Mouse (Mus musculus): ENCODE data around the gene Hp1bp3. TPM values are rescaled to one million over a fixed set of nuclear protein-coding genes. Genes with fewer than 3 reads are reported as not detected.
A peak's percentile ranks its signal among the peaks of the same experiment; 100 is the strongest.

Hp1bp3 gene
- polyA plus RNA-seq, 1 experiment from 2014 or later = 183 TPM

- no peak overlapping the region for H3K9ac ChIP-seq (ENCODE audit: low read depth, low read length)
- H3K27me3 ChIP-seq (ENCODE audit: control insufficient read depth, insufficient read depth, low read length) = no peaks in the 10 kb centered on the region
- ATAC-seq (ENCODE audit: low FRiP score) (no peak), DNase-seq (ENCODE audit: low spot score) (no peak)
- 90% methylated on average over 7 of the region's 7 CpGs for WGBS
- H3K9me3 ChIP-seq (ENCODE audit: control insufficient read depth, low read length) = no peaks in the 10 kb centered on the region
- no peak overlapping the region for H3K4me2 ChIP-seq (replicated peaks; ENCODE audit: low read depth, low read length)
- peaks cover 13% of the 10 kb centered on the region for H3K36me3 ChIP-seq (ENCODE audit: control insufficient read depth, insufficient read depth, low read length)
- no peak overlapping the region for H3K27ac ChIP-seq (ENCODE audit: low read depth, low read length)
- no peaks in the 10 kb centered on the region for H3K4me1 ChIP-seq (replicated peaks; ENCODE audit: control insufficient read depth, insufficient read depth, low read length)
- no peak overlapping the region for H3K4me3 ChIP-seq (ENCODE audit: low read depth, low read length)
Observed at GRCm38 (mm10) chr4:138185961-138186360, 30.1 kb upstream of the Hp1bp3 start.

- no peaks in the 10 kb centered on the region for H3K4me1 ChIP-seq (replicated peaks; ENCODE audit: control insufficient read depth, insufficient read depth, low read length)
- H3K27me3 ChIP-seq (ENCODE audit: control insufficient read depth, insufficient read depth, low read length) = no peaks in the 10 kb centered on the region
- no peak for ATAC-seq (ENCODE audit: low FRiP score)
- H3K9me3 ChIP-seq (ENCODE audit: control insufficient read depth, low read length) = no peaks in the 10 kb centered on the region
- WGBS = 96% methylated on average over 7 of the region's 7 CpGs
- H3K4me2 ChIP-seq (replicated peaks; ENCODE audit: low read depth, low read length) = no peak overlapping the region
- no peak for DNase-seq (ENCODE audit: low spot score)
- no peak overlapping the region for H3K9ac ChIP-seq (ENCODE audit: low read depth, low read length)
- no peak overlapping the region for H3K4me3 ChIP-seq (ENCODE audit: low read depth, low read length)
- H3K36me3 ChIP-seq (ENCODE audit: control insufficient read depth, insufficient read depth, low read length) = peaks cover 9% of the 10 kb centered on the region
- no peak overlapping the region for H3K27ac ChIP-seq (ENCODE audit: low read depth, low read length)
Observed at GRCm38 (mm10) chr4:138187995-138188394, 28.1 kb upstream of the Hp1bp3 start.

- no peaks in the 10 kb centered on the region for H3K27me3 ChIP-seq (ENCODE audit: control insufficient read depth, insufficient read depth, low read length)
- H3K9me3 ChIP-seq (ENCODE audit: control insufficient read depth, low read length) = no peaks in the 10 kb centered on the region
- ATAC-seq (ENCODE audit: low FRiP score) = no peak
- no peak overlapping the region for H3K4me3 ChIP-seq (ENCODE audit: low read depth, low read length)
- no peak overlapping the region for H3K9ac ChIP-seq (ENCODE audit: low read depth, low read length)
- H3K4me2 ChIP-seq (replicated peaks; ENCODE audit: low read depth, low read length) = no peak overlapping the region
- H3K4me1 ChIP-seq (replicated peaks; ENCODE audit: control insufficient read depth, insufficient read depth, low read length) = no peaks in the 10 kb centered on the region
- no peak overlapping the region for H3K27ac ChIP-seq (ENCODE audit: low read depth, low read length)
- DNase-seq (ENCODE audit: low spot score) = no peak
- WGBS = 95% methylated on average over 5 of the region's 5 CpGs
- peaks cover 19% of the 10 kb centered on the region for H3K36me3 ChIP-seq (ENCODE audit: control insufficient read depth, insufficient read depth, low read length)
Observed at GRCm38 (mm10) chr4:138192561-138192960, 23.5 kb upstream of the Hp1bp3 start.

DNA sequence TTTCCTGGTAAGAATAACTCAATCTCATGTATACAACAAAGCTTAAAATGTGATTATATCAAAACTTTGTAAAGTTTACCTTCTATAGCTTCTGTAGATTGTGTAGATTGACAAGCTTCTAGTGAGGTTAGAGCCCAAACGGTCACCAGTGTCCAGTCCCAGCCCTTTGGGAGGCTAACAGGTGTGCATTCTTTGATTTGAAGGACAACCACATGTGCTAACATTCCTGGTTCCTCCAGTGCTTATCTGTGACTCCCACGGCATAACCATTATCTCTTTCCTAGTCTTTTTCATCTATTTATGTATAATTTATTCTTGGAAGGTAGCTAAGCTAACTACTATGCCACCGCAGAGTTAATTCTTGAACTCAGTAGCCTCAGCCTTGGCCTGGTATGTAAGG, 15.3 kb upstream of the Hp1bp3 start:
- Histone ChIP-seq H3K9me3 (ENCODE audit: control insufficient read depth, low read length) (no peaks in the 10 kb centered on the region), H3K27ac (ENCODE audit: low read depth, low read length) (no peak overlapping the region), H3K9ac (ENCODE audit: low read depth, low read length) (no peak overlapping the region), H3K36me3 (ENCODE audit: control insufficient read depth, insufficient read depth, low read length) (peaks cover 29% of the 10 kb centered on the region), H3K4me3 (ENCODE audit: low read depth, low read length) (no peak overlapping the region), H3K27me3 (ENCODE audit: control insufficient read depth, insufficient read depth, low read length) (no peaks in the 10 kb centered on the region), H3K4me1 (replicated peaks; ENCODE audit: control insufficient read depth, insufficient read depth, low read length) (no peaks in the 10 kb centered on the region), H3K4me2 (replicated peaks; ENCODE audit: low read depth, low read length) (no peak overlapping the region)
- DNase-seq (ENCODE audit: low spot score) = no peak
- 93% methylated on average over 3 of the region's 3 CpGs for WGBS
- no peak for ATAC-seq (ENCODE audit: low FRiP score)

DNA sequence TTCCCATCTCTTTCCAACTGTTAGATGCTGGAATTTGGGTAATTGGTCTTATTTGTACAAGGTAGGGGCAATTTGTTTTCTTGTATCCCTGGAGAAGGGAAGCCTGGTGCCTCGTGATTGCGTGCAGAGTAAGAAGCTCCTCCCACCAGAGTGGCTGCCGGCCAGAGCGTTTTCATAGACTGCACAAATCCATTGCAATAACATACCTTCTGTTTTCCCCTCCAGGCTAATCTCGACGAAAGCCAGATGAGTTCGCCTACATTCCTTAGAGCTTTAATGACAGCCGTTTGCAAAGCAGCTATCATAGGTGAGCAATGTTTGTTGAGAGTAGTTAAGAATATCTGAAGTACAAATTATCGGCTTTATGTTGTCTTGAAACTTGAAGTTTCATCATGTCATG, 14.4 kb upstream of the Hp1bp3 start:
- Histone ChIP-seq H3K9me3 (ENCODE audit: control insufficient read depth, low read length) (no peaks in the 10 kb centered on the region), H3K4me3 (ENCODE audit: low read depth, low read length) (no peak overlapping the region), H3K27me3 (ENCODE audit: control insufficient read depth, insufficient read depth, low read length) (no peaks in the 10 kb centered on the region), H3K4me1 (replicated peaks; ENCODE audit: control insufficient read depth, insufficient read depth, low read length) (no peaks in the 10 kb centered on the region), H3K36me3 (ENCODE audit: control insufficient read depth, insufficient read depth, low read length) (peaks cover 20% of the 10 kb centered on the region), H3K27ac (ENCODE audit: low read depth, low read length) (no peak overlapping the region), H3K9ac (ENCODE audit: low read depth, low read length) (no peak overlapping the region), H3K4me2 (replicated peaks; ENCODE audit: low read depth, low read length) (no peak overlapping the region)
- WGBS = 85% methylated on average over 9 of the region's 9 CpGs
- DNase-seq (ENCODE audit: low spot score) (no peak), ATAC-seq (ENCODE audit: low FRiP score) (no peak)

DNA sequence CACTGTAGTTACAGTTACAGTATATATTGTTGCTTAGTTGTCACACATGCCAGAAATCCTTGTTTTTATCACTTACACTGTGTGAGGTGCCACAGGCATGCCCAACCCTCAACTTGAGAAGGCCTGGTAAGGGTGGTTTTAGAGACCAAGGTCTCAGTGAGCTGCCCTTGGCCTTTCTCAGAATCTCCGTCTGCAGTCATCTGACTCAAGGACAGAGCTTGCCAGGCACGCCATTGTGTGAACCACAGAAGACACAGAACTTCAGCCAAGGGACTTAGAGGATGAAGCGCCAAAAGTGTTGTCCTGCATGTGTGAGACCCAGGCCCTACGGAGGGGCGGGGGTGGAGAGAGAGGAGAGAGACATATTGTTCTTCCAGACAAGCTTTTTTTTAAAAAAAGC, 6.0 kb upstream of the Hp1bp3 start:
- no peak overlapping the region for H3K27ac ChIP-seq (ENCODE audit: low read depth, low read length)
- H3K4me2 ChIP-seq (replicated peaks; ENCODE audit: low read depth, low read length) = no peak overlapping the region
- H3K36me3 ChIP-seq (ENCODE audit: control insufficient read depth, insufficient read depth, low read length) = peaks cover 12% of the 10 kb centered on the region
- H3K27me3 ChIP-seq (ENCODE audit: control insufficient read depth, insufficient read depth, low read length) = no peaks in the 10 kb centered on the region
- no peak for ATAC-seq (ENCODE audit: low FRiP score)
- 94% methylated on average over 5 of the region's 5 CpGs for WGBS
- H3K4me1 ChIP-seq (replicated peaks; ENCODE audit: control insufficient read depth, insufficient read depth, low read length) = no peaks in the 10 kb centered on the region
- H3K9ac ChIP-seq (ENCODE audit: low read depth, low read length) = no peak overlapping the region
- no peaks in the 10 kb centered on the region for H3K9me3 ChIP-seq (ENCODE audit: control insufficient read depth, low read length)
- H3K4me3 ChIP-seq (ENCODE audit: low read depth, low read length) = no peak overlapping the region
- no peak for DNase-seq (ENCODE audit: low spot score)

DNA sequence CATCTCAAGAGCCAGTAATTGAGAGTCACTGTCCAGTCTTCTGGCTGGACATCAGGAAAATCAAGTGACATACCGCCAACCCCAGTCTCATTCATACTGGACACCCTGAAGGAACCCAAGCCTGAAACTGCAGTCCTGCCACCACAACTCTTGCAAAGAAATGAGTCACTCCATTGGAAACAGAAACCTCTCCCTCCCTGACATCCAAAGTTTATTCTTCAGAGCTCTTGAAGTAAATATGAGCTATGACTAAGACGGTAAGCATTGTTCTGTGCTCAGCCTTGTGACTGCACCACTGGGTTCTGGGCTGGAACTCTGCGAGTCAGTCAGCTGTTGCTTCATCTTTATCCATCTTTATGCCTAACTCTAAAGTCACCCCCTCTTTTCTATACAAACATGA, 2.2 kb upstream of the Hp1bp3 start:
- no peaks in the 10 kb centered on the region for H3K27me3 ChIP-seq (ENCODE audit: control insufficient read depth, insufficient read depth, low read length)
- H3K27ac ChIP-seq (ENCODE audit: low read depth, low read length) = no peak overlapping the region
- DNase-seq (ENCODE audit: low spot score) (no peak), ATAC-seq (ENCODE audit: low FRiP score) (no peak)
- no peak overlapping the region for H3K9ac ChIP-seq (ENCODE audit: low read depth, low read length)
- H3K36me3 ChIP-seq (ENCODE audit: control insufficient read depth, insufficient read depth, low read length) = peaks cover 6% of the 10 kb centered on the region; the same call in 1 of the 2 replicates
- WGBS = 92% methylated on average over 3 of the region's 3 CpGs
- H3K4me1 ChIP-seq (replicated peaks; ENCODE audit: control insufficient read depth, insufficient read depth, low read length) = peaks cover 5% of the 10 kb centered on the region; the same call in 1 of the 2 replicates
- H3K4me2 ChIP-seq (replicated peaks; ENCODE audit: low read depth, low read length) = no peak overlapping the region
- no peak overlapping the region for H3K4me3 ChIP-seq (ENCODE audit: low read depth, low read length)
- H3K9me3 ChIP-seq (ENCODE audit: control insufficient read depth, low read length) = no peaks in the 10 kb centered on the region

GRCm38 (mm10) chr4:138215671-138216199, 361 bp upstream of the Hp1bp3 start:
- H3K4me1 ChIP-seq (replicated peaks; ENCODE audit: control insufficient read depth, insufficient read depth, low read length) = peaks cover 5% of the 10 kb centered on the region; the same call in 1 of the 2 replicates
- peak; percentile 11 for DNase-seq (ENCODE audit: low spot score)
- no peaks in the 10 kb centered on the region for H3K27me3 ChIP-seq (ENCODE audit: control insufficient read depth, insufficient read depth, low read length)
- H3K4me3 ChIP-seq (ENCODE audit: low read depth, low read length) = peak overlapping the region; percentile 100
- no peak for ATAC-seq (ENCODE audit: low FRiP score)
- peak overlapping the region; percentile 99 for H3K27ac ChIP-seq (ENCODE audit: low read depth, low read length)
- H3K36me3 ChIP-seq (ENCODE audit: control insufficient read depth, insufficient read depth, low read length) = no peaks in the 10 kb centered on the region
- peak overlapping the region; percentile 98 for H3K9ac ChIP-seq (ENCODE audit: low read depth, low read length)
- WGBS = 54% methylated on average over 13 of the region's 13 CpGs
- H3K4me2 ChIP-seq (replicated peaks; ENCODE audit: low read depth, low read length) = peak overlapping the region; percentile 74
- H3K9me3 ChIP-seq (ENCODE audit: control insufficient read depth, low read length) = no peaks in the 10 kb centered on the region

- peak overlapping the region; percentile 80 for H3K4me2 ChIP-seq (replicated peaks; ENCODE audit: low read depth, low read length)
- peaks cover 5% of the 10 kb centered on the region; the same call in 1 of the 2 replicates for H3K4me1 ChIP-seq (replicated peaks; ENCODE audit: control insufficient read depth, insufficient read depth, low read length)
- peak overlapping the region; percentile 99 for H3K27ac ChIP-seq (ENCODE audit: low read depth, low read length)
- H3K27me3 ChIP-seq (ENCODE audit: control insufficient read depth, insufficient read depth, low read length) = no peaks in the 10 kb centered on the region
- peak overlapping the region; percentile 98 for H3K9ac ChIP-seq (ENCODE audit: low read depth, low read length)
- no peaks in the 10 kb centered on the region for H3K36me3 ChIP-seq (ENCODE audit: control insufficient read depth, insufficient read depth, low read length)
- peak; percentile 99 for DNase-seq (ENCODE audit: low spot score)
- no peaks in the 10 kb centered on the region for H3K9me3 ChIP-seq (ENCODE audit: control insufficient read depth, low read length)
- H3K4me3 ChIP-seq (ENCODE audit: low read depth, low read length) = peak overlapping the region; percentile 100
- WGBS = 1% methylated on average over 42 of the region's 68 CpGs
- ATAC-seq (ENCODE audit: low FRiP score) = peak; percentile 96
Observed at GRCm38 (mm10) chr4:138216891-138217392, 846 bp downstream of the Hp1bp3 start.
